Mouse (Mus musculus) neural tube, embryonic 12.5 days (tissue): ENCODE results near the gene Por. TPM values are rescaled to one million over a fixed set of nuclear protein-coding genes. Genes with fewer than 3 reads are reported as not detected.

Source experiments
- ATAC-seq: fragments of 200-750 bp; cut with Nextera tagmentation; 2 replicates; pipeline ENCODE4 v1.8.0; 2017; ENCODE audit warnings: low read depth, mild to moderate bottlenecking, moderate TSS enrichment, moderate library complexity; ENCODE audit not compliant: low FRiP score
- H3K27ac ChIP-seq: fragments of 300-500 bp; sonication (generic); 2 replicates; pipeline ENCODE4 v1.5.1; 2016
- H3K27me3 ChIP-seq: fragments of 300-500 bp; sonication (generic); replicated peaks from 2 replicates; pipeline ENCODE4 v1.6.1; 2016; ENCODE audit warnings: mild to moderate bottlenecking
- H3K36me3 ChIP-seq: fragments of 300-500 bp; sonication (generic); 2 replicates; pipeline ENCODE4 v1.6.1; 2016; ENCODE audit warnings: mild to moderate bottlenecking
- H3K4me1 ChIP-seq: fragments of 300-500 bp; sonication (generic); 2 replicates; pipeline ENCODE4 v1.6.1; 2016
- H3K4me2 ChIP-seq: fragments of 300-500 bp; sonication (generic); replicated peaks from 2 replicates; pipeline ENCODE4 v1.6.1; 2016; ENCODE audit warnings: mild to moderate bottlenecking
- H3K4me3 ChIP-seq: fragments of 300-500 bp; sonication (generic); 2 replicates; pipeline ENCODE4 v1.5.1; 2016
- H3K9ac ChIP-seq: fragments of 300-500 bp; sonication (generic); 2 replicates; pipeline ENCODE4 v1.6.1; 2016; ENCODE audit warnings: mild to moderate bottlenecking
- H3K9me3 ChIP-seq: fragments of 300-500 bp; sonication (generic); 2 replicates; pipeline ENCODE4 v1.6.1; 2016; ENCODE audit warnings: mild to moderate bottlenecking
- WGBS: fragments of 180-500 bp; shearing (Covaris S2); methylation state at CpG from one replicate; pipeline ENCODE4 v1.1.7; 2016; 5-methylcytosine and 5-hydroxymethylcytosine counted together
- polyA plus RNA-seq: library from polyadenylated mRNA; unstranded; fragments of >200 nt; fragmentation: Nextera tagmentation; extraction: Ambion mirVana; gene quantifications from 2 replicates; pipeline ENCODE4 v1.2.1, GENCODE M21; 2016

Por gene
- polyA plus RNA-seq, 1 experiment from 2014 or later = 112 TPM

DNA sequence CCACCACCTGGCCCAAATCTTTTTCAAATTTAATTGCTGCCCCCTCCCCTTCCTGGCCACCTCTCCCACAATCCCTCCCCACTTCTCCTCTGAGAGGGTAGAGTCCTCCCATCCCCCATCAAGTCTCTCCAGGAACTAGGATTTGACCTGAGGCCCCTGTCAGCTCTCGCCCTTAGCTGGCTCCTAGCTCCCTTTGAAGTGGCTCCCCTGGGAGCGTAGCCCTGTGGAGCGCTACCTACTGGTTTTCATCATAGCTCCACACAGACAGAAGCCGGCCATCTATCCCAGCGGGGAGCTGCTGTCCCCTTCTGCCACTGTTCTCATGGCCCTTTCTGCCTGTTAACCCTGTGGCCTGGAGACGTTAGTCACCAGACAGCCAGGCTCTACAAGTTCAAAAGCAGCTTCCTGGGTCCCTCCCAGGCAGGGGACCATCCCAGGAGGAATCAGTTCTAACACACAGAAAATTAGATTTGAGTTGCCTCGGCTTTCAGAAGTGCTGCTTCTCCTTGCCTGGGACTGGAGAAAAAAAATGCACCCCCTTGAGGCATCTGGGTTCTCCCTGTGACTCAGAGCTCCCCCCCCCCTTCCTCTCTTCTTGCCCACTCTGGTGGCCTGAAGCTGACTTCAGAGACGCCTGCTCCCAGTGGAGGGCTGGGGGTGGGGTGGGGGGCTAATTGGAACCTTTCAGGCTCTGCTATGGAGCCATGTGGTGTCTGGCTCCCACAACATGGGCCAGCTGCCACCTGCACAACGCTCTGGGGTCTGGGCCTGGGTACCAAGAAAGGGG lies 54.9 kb downstream of the Por start:
- Histone ChIP-seq H3K27ac (peak overlapping the region; percentile 91), H3K27me3 (no peaks in the 10 kb centered on the region), H3K4me2 (peak overlapping the region; percentile 60), H3K9ac (peak overlapping the region; percentile 54), H3K4me3 (peak overlapping the region; percentile 28; the same call in 1 of the 2 replicates), H3K4me1 (peaks cover 43% of the 10 kb centered on the region), H3K9me3 (no peaks in the 10 kb centered on the region), H3K36me3 (peaks cover 18% of the 10 kb centered on the region)
- ATAC-seq = peak; percentile 84
- 3% methylated on average over 9 of the region's 9 CpGs for WGBS

DNA sequence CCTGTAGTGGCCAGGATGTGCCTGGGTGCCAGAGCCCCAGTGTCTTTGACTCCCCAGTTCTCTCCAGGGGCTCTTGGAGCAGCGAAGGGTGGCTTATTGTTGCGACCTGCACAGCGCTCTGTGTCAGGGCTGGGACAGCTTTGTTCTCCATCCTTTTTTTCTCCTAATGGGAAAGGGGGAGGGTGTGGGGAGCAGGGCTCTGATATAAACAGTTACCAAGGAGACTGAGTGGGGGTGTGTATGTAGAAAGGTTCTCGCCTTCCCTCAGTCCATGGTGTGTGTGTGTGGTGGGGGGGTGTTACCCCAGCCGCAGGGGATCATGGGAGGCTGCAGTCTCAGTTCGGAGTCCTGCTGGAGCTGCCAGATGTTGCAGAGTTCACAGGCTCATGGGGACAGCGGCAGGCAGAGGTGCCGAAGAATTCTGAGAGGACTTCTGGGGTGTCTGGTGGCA lies 55.6 kb downstream of the Por start:
- Histone ChIP-seq H3K4me1 (peaks cover 43% of the 10 kb centered on the region), H3K27ac (peak overlapping the region; percentile 91), H3K9me3 (no peaks in the 10 kb centered on the region), H3K4me2 (peak overlapping the region; percentile 60), H3K9ac (peak overlapping the region; percentile 54), H3K4me3 (peak overlapping the region; percentile 28), H3K36me3 (peaks cover 24% of the 10 kb centered on the region), H3K27me3 (no peaks in the 10 kb centered on the region)
- ATAC-seq = peak; percentile 92
- WGBS = 5% methylated on average over 8 of the region's 8 CpGs

DNA sequence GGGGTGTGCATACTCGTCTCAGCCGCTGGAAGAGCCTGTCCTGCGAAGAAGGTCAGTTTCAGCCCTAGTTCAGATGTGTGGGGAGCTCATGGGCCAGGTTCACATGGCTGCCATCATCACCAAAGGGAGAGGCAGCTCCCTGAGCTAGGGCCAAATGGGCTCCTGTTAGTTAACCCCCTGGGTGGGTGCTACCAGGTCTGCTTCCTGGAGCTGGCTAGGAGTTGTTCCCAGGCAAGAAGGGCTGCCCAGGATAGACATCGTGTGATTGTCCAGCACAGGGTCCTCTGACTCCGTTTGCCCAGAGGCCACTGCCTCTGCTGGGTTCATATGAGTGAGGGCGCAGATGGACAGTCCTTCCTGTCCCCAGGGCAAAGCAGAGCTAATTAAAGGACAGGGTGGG lies 56.2 kb downstream of the Por start:
- Histone ChIP-seq H3K4me3 (peak overlapping the region; percentile 28), H3K9ac (peak overlapping the region; percentile 54), H3K27ac (peak overlapping the region; percentile 91), H3K4me1 (peaks cover 43% of the 10 kb centered on the region), H3K36me3 (peaks cover 29% of the 10 kb centered on the region), H3K9me3 (no peaks in the 10 kb centered on the region), H3K27me3 (no peaks in the 10 kb centered on the region), H3K4me2 (peak overlapping the region; percentile 60)
- ATAC-seq = no peak; the same call in 1 of the 2 replicates
- 23% methylated on average over 6 of the region's 6 CpGs for WGBS

DNA sequence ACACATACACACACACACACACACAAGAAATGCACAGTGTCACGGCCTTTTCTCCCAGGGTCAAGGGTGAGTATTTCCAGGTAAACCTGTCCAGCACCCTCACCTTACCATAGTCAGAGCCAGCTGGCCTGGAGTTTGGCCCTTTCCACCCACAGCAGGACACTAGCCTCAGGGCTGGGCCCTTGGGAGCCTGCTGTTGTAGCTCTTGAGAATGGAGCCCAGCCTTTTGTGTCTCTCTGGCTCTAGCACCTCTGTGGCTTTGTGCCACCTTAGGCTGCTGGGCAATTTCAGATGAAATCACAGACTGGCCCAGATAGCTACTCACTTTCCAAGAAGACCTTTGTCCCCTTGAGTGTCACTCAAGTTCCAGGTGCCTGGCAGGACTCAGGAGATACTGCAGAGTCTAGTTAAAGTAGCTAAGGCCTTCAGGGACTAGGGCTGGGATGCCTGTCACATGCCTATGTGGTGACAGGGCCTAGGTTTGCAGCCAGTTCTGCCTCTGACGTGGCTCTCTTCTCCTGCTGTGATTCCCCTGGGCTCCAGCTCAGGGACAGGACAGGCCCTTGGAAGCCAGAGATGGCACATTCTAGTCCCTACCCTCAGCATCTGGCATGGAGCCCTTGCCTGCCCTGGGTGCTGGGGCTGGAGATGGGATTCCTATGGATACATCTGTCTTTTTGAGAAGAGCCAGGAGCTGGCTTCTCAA lies 57.0 kb downstream of the Por start:
- peaks cover 37% of the 10 kb centered on the region for H3K36me3 ChIP-seq
- no peaks in the 10 kb centered on the region for H3K27me3 ChIP-seq
- ATAC-seq = no peak
- 74% methylated on average over 2 of the region's 2 CpGs for WGBS
- H3K4me2 ChIP-seq = peak overlapping the region; percentile 60
- H3K9me3 ChIP-seq = no peaks in the 10 kb centered on the region
- peaks cover 43% of the 10 kb centered on the region for H3K4me1 ChIP-seq
- H3K27ac ChIP-seq = no peak overlapping the region
- peak overlapping the region; percentile 54; the same call in 1 of the 2 replicates for H3K9ac ChIP-seq
- no peak overlapping the region for H3K4me3 ChIP-seq

DNA sequence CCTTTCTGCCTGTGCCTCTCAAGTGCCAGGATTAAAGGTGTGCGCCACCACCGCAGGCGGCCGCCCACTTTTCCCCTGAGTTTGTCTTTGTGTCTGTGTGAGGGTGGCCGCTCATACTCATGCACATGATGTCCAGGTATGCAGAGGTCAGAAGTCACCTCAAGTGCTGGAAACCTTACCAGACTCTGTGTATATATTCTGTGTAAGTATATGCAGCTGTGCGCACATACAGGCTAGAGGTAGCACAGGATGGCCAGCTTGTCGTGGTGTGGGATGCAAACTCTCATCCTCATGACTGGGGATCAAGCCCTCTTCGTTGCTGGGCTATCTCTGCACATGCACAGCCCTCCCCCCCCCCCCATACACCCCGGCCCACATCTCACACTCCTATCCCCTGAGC lies 58.0 kb downstream of the Por start:
- H3K9me3 ChIP-seq = no peaks in the 10 kb centered on the region
- peaks cover 48% of the 10 kb centered on the region for H3K36me3 ChIP-seq
- H3K4me2 ChIP-seq = no peak overlapping the region
- H3K9ac ChIP-seq = 0 out of 2 replicates have a peak overlapping the region, but pooled peaks have one; percentile 8
- no peak for ATAC-seq
- 95% methylated on average over 9 of the region's 9 CpGs for WGBS
- H3K4me3 ChIP-seq = no peak overlapping the region
- no peak overlapping the region for H3K27ac ChIP-seq
- peaks cover 43% of the 10 kb centered on the region for H3K4me1 ChIP-seq
- no peaks in the 10 kb centered on the region for H3K27me3 ChIP-seq

DNA sequence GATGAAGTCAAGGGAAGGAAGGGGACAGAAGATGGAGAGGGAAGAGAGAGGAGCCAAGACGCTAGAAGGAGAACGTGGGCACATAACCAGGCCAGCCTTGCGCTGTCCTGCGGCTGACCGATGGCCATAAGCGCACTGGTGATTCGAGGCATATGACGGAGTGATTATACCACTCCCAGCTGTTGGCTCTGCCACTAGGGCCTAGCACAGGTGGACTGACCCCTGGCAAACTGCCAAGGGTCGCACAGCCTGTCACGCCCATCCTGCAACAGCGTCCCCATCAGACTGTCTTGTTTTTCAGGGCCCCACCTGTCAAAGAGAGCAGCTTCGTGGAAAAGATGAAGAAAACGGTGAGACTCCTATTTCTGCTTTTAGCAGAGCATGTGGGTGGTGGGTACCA lies 58.5 kb downstream of the Por start:
- Histone ChIP-seq H3K4me1 (peaks cover 40% of the 10 kb centered on the region), H3K27ac (no peak overlapping the region), H3K9ac (0 out of 2 replicates have a peak overlapping the region, but pooled peaks have one; percentile 8), H3K9me3 (no peaks in the 10 kb centered on the region), H3K4me3 (no peak overlapping the region), H3K27me3 (no peaks in the 10 kb centered on the region), H3K4me2 (no peak overlapping the region), H3K36me3 (peaks cover 53% of the 10 kb centered on the region)
- WGBS = 94% methylated on average over 13 of the region's 13 CpGs
- ATAC-seq = no peak

DNA sequence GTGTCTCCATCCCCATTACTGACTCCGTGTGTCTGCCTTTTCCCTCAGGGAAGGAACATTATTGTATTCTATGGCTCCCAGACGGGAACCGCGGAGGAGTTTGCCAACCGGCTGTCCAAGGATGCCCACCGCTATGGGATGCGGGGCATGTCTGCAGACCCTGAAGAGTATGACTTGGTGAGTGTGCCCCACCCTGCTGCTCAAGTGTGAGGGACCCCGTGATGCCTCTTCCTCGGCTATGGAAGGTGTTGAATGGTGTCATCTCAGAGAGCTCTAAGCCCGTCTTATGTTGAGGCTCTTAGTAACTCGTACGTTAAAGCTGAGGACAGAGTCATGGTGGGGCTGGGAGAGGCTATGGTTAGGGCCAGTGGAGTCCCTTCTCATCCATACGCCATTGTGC lies 59.5 kb downstream of the Por start:
- Histone ChIP-seq H3K9me3 (no peaks in the 10 kb centered on the region), H3K4me1 (peaks cover 32% of the 10 kb centered on the region), H3K4me2 (no peak overlapping the region), H3K4me3 (no peak overlapping the region), H3K36me3 (peaks cover 63% of the 10 kb centered on the region), H3K27ac (no peak overlapping the region), H3K27me3 (no peaks in the 10 kb centered on the region), H3K9ac (no peak overlapping the region)
- WGBS = 89% methylated on average over 13 of the region's 13 CpGs
- ATAC-seq = no peak

DNA sequence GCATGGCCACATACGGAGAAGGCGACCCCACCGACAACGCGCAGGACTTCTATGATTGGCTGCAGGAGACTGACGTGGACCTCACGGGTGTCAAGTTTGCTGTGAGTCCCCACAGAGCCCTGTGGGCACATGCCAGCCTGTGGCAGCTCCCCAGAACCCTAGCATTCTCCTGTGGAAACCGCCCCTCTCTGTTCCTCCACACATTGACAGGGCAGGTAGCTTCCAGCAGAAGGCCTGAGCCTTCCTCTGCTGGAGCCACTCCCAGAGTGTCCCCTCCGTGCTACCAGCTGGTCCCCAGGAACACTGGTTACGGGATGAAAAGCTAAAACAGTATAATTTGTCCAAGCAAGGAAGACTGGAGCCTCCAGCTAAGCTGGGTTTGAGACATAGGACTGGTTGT lies 60.4 kb downstream of the Por start:
- H3K9ac ChIP-seq = no peak overlapping the region
- H3K27ac ChIP-seq = no peak overlapping the region
- H3K36me3 ChIP-seq = peaks cover 72% of the 10 kb centered on the region
- peaks cover 22% of the 10 kb centered on the region for H3K4me1 ChIP-seq
- H3K4me2 ChIP-seq = no peak overlapping the region
- H3K4me3 ChIP-seq = no peak overlapping the region
- WGBS = 93% methylated on average over 10 of the region's 10 CpGs
- H3K27me3 ChIP-seq = no peaks in the 10 kb centered on the region
- ATAC-seq = no peak
- H3K9me3 ChIP-seq = no peaks in the 10 kb centered on the region

DNA sequence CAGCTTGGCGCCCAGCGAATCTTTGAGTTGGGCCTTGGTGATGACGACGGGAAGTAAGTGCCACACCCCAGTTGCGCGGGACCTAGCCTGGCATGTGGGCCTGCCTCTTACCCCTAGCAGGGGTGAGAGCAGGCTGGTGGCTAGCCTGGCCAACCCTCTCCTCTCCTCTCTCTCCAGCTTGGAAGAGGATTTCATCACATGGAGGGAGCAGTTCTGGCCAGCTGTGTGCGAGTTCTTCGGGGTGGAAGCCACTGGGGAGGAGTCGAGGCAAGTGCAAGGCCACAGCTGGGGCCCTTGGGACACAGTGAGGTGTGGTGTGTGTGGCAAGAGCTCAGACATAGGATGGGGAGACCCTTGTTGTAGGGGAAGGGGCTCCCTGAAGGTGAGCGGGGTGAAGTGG lies 61.1 kb downstream of the Por start:
- Histone ChIP-seq H3K27me3 (no peaks in the 10 kb centered on the region), H3K27ac (no peak overlapping the region), H3K4me1 (peaks cover 16% of the 10 kb centered on the region), H3K9me3 (no peaks in the 10 kb centered on the region), H3K4me3 (no peak overlapping the region), H3K4me2 (no peak overlapping the region), H3K36me3 (peaks cover 79% of the 10 kb centered on the region), H3K9ac (no peak overlapping the region)
- ATAC-seq = no peak
- WGBS = 92% methylated on average over 10 of the region's 10 CpGs

DNA sequence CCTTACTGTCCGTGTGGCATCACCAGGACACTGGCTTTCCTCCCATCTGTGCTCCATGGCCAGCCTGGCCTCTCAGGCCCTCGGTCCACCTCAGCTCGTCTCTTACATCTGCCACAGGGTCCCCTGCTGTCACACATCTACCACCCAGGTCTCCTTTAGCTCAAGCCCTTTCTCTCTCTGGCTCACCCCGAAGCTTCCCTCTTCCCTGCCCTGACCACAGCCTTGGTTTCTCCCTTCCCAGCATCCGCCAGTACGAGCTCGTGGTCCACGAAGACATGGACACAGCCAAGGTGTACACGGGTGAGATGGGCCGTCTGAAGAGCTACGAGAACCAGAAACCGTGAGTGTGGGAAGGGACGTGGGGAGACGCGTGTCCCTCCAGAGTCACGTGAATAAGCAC lies 61.5 kb downstream of the Por start:
- Histone ChIP-seq H3K4me1 (peaks cover 12% of the 10 kb centered on the region), H3K9me3 (no peaks in the 10 kb centered on the region), H3K4me2 (no peak overlapping the region), H3K9ac (no peak overlapping the region), H3K36me3 (peaks cover 83% of the 10 kb centered on the region), H3K27ac (no peak overlapping the region), H3K4me3 (no peak overlapping the region), H3K27me3 (no peaks in the 10 kb centered on the region)
- ATAC-seq = no peak
- WGBS = 96% methylated on average over 16 of the region's 16 CpGs

DNA sequence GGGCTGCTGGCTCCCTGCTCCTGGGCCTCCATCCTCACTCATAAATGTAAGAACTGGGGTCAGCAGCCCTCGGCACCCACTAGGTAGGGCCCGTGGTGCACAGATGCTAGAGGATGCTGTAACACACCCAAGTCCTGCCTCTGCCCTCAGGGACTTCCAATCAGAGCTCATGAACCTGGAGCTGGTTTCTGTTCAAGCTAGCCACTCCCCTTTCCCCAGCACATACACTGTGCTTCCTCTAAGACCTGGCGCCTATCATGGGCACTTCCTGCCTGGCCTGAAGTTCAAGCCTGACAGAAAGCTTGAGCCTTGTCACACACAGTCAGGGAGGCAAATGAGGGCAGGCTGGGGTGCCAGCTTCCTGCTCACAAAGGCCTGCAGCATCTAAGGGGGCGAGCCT lies 63.2 kb downstream of the Por start:
- Histone ChIP-seq H3K9ac (no peak overlapping the region), H3K36me3 (peaks cover 98% of the 10 kb centered on the region), H3K27me3 (no peaks in the 10 kb centered on the region), H3K4me1 (no peaks in the 10 kb centered on the region), H3K4me3 (no peak overlapping the region), H3K27ac (no peak overlapping the region), H3K9me3 (no peaks in the 10 kb centered on the region), H3K4me2 (no peak overlapping the region)
- WGBS = 91% methylated on average over 4 of the region's 4 CpGs
- ATAC-seq = no peak

DNA sequence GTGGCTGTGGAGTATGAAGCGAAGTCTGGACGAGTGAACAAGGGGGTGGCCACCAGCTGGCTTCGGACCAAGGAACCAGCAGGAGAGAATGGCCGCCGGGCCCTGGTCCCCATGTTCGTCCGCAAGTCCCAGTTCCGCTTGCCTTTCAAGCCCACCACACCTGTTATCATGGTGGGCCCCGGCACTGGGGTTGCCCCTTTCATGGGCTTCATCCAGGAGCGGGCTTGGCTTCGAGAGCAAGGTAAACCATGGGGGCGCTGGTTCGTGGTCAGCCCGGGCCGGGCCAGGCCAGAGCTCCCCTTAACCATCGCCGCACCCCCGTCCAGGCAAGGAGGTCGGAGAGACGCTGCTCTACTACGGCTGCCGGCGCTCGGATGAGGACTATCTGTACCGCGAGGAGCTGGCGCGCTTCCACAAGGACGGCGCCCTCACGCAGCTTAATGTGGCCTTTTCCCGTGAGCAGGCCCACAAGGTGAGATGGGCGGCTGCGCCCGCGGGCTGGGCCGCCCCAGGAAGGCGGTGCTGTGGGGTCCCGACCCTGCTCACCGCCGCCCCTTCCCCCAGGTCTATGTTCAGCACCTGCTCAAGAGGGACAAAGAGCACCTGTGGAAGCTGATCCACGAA lies 64.3 kb downstream of the Por start:
- H3K9me3 ChIP-seq = no peaks in the 10 kb centered on the region
- H3K36me3 ChIP-seq = peaks cover 90% of the 10 kb centered on the region
- ATAC-seq = no peak
- H3K4me3 ChIP-seq = no peak overlapping the region
- H3K9ac ChIP-seq = no peak overlapping the region
- 95% methylated on average over 42 of the region's 42 CpGs for WGBS
- no peak overlapping the region for H3K27ac ChIP-seq
- no peaks in the 10 kb centered on the region for H3K27me3 ChIP-seq
- H3K4me2 ChIP-seq = no peak overlapping the region
- no peaks in the 10 kb centered on the region for H3K4me1 ChIP-seq
